Mouse (Mus musculus): ENCODE measurements around the gene Tomm7.
"Not testable (repeated sequence)": the region's sequence is repeated elsewhere in the genome, so short reads cannot be mapped to it uniquely, and the experiment has no call there.

Gene Tomm7

GRCm38 (mm10) chr5:23856164-23856563 lies 12.2 kb upstream of the Tomm7 start:
- in situ Hi-C loops (cut with MboI; ENCODE audit: unreplicated experiment in 2 of 2): loop anchor here in 1 of 2 experiments (10.0 kb wide), 1 partner anchor 409 kb away; no protein-coding TSS in a partner anchor

GRCm38 (mm10) chr5:23855484-23855883 lies 11.5 kb upstream of the Tomm7 start:
- in situ Hi-C loops (cut with MboI; ENCODE audit: unreplicated experiment in 2 of 2): loop anchor here in 1 of 2 experiments (10.0 kb wide), 1 partner anchor 409 kb away; no protein-coding TSS in a partner anchor

- in situ Hi-C loops (cut with MboI; ENCODE audit: unreplicated experiment in 2 of 2): loop anchor here in 1 of 2 experiments (5.0 to 10.0 kb wide), 2 partner anchors 141 to 412 kb away; no protein-coding TSS in a partner anchor
These were observed 9.0 kb upstream of the Tomm7 start for GRCm38 (mm10) chr5:23852916-23853315.

- in situ Hi-C loops (cut with MboI; ENCODE audit: unreplicated experiment in 2 of 2): loop anchor here in 1 of 2 experiments (5.0 to 10.0 kb wide), 2 partner anchors 139 to 414 kb away; no protein-coding TSS in a partner anchor
These were observed 7.2 kb upstream of the Tomm7 start for GRCm38 (mm10) chr5:23851160-23851555.

GRCm38 (mm10) chr5:23850345-23851159 lies 6.6 kb upstream of the Tomm7 start:
- in situ Hi-C loops (cut with MboI; ENCODE audit: unreplicated experiment in 2 of 2): loop anchor here in 1 of 2 experiments (5.0 to 10.0 kb wide), 2 partner anchors 138 to 414 kb away; no protein-coding TSS in a partner anchor

- in situ Hi-C loops (cut with MboI; ENCODE audit: unreplicated experiment in 2 of 2): loop anchor here in 1 of 2 experiments (10.0 kb wide), 1 partner anchor 610 kb away; the partner anchor contains the start of gene Agap3
These were observed 1.2 kb upstream of the Tomm7 start for GRCm38 (mm10) chr5:23845141-23845540.

- in situ Hi-C loops (cut with MboI; ENCODE audit: unreplicated experiment in 2 of 2): loop anchor here in 1 of 2 experiments (10.0 kb wide), 1 partner anchor 610 kb away; the partner anchor contains the start of gene Agap3
These were observed 525 bp upstream of the Tomm7 start for GRCm38 (mm10) chr5:23844531-23844841.

- in situ Hi-C loops (cut with MboI; ENCODE audit: unreplicated experiment in 2 of 2): no loop called here
These were observed 5.8 kb downstream of the Tomm7 start for GRCm38 (mm10) chr5:23838158-23838557.

GRCm38 (mm10) chr5:23835691-23836090 lies 8.3 kb downstream of the Tomm7 start:
- in situ Hi-C loops (cut with MboI; ENCODE audit: unreplicated experiment in 2 of 2): not testable (repeated sequence)

GRCm38 (mm10) chr5:23830897-23831752 lies 12.8 kb downstream of the Tomm7 start:
- in situ Hi-C loops (cut with MboI; ENCODE audit: unreplicated experiment in 2 of 2): no loop called here

GRCm38 (mm10) chr5:23826321-23827004 lies 17.5 kb downstream of the Tomm7 start:
- in situ Hi-C loops (cut with MboI; ENCODE audit: unreplicated experiment in 2 of 2): no loop called here

- in situ Hi-C loops (cut with MboI; ENCODE audit: unreplicated experiment in 2 of 2): no loop called here
These were observed 19.7 kb downstream of the Tomm7 start for GRCm38 (mm10) chr5:23824171-23824733.

- in situ Hi-C loops (cut with MboI; ENCODE audit: unreplicated experiment in 2 of 2): no loop called here
These were observed 21.7 kb downstream of the Tomm7 start for GRCm38 (mm10) chr5:23822306-23822705.

GRCm38 (mm10) chr5:23816681-23817080 lies 27.3 kb downstream of the Tomm7 start:
- in situ Hi-C loops (cut with MboI; ENCODE audit: unreplicated experiment in 2 of 2): no loop called here

GRCm38 (mm10) chr5:23814841-23815240 lies 29.1 kb downstream of the Tomm7 start:
- in situ Hi-C loops (cut with MboI; ENCODE audit: unreplicated experiment in 2 of 2): no loop called here

GRCm38 (mm10) chr5:23792726-23793125 lies 51.2 kb downstream of the Tomm7 start:
- in situ Hi-C loops (cut with MboI; ENCODE audit: unreplicated experiment in 2 of 2): loop anchor here (25.0 kb wide), 2 partner anchors 1230 to 1255 kb away; partner anchors contain the start of gene Orc5 (in 1 of the 2)

- in situ Hi-C loops (cut with MboI; ENCODE audit: unreplicated experiment in 2 of 2): loop anchor here (25.0 kb wide), 2 partner anchors 1227 to 1252 kb away; partner anchors contain the start of gene Orc5 (in 1 of the 2)
These were observed 54.8 kb downstream of the Tomm7 start for GRCm38 (mm10) chr5:23789078-23789612.
